Mouse (Mus musculus): ENCODE results near the gene Strap.
A peak's percentile ranks its signal among the peaks of the same experiment; 100 is the strongest.

Gene Strap

DNA sequence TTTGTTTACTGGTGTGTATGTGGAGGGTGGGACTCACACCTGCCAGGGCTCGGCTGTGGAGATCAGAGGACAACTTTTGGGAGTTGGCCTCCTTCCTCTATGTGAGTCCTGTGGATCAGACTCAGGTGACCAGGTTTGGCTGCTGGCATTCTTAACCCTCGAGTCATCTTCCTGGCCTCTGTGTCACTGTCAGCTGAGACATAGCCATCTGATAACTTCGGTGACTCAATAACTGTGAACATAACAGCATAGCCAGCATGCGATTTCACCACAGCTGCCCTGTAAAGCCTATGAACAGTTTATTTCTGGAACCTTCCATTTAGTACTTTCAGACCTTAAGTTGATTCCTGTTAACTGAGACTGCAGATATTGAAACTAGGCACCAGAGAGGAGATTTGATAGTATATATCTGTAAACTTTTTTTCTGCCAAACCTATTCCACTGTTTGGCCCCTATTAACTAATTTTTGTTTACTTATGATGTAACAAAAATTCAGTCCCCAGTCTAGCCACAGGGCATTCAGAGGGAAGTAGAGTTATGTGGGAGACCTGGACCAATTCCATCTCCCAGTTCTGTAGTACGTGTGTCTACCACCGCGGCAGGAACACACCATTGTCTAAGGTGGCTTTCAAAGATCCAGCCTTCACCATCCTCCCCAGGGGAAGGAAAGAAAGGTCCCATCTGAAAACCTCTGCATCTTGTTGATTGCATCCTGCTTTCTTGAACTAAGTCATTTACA is 49.2 kb downstream of the Strap start:
- no peak for DNase-seq

DNA sequence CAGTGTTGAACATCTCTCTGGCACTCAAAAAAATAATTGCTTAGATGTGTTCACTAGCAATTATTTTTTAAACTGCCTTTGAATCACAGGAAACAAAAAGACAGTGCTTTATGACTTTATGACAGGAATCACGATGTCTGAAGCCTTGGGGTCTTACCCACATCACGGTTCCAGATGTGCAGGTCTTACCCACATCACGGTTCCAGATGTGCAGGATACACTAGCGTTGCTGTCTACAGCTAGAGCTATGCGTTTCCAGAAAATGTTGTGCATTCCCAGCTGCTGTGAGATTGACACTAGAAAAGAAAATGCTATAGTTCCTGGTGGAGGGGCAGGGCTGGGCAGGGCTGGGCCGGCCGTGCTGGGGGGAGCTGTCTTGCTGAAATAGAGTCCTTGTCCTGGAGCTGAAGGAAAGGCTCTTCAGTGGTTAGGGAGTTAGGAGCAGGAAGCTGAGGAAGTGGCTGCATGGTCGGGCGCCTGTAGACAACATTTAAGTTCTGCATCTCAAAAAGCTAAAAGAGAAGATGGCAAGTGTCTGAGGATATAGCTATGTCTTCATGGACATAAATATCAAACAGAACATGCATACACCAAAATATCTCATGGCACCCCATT is 54.2 kb downstream of the Strap start:
- no peak for DNase-seq

DNA sequence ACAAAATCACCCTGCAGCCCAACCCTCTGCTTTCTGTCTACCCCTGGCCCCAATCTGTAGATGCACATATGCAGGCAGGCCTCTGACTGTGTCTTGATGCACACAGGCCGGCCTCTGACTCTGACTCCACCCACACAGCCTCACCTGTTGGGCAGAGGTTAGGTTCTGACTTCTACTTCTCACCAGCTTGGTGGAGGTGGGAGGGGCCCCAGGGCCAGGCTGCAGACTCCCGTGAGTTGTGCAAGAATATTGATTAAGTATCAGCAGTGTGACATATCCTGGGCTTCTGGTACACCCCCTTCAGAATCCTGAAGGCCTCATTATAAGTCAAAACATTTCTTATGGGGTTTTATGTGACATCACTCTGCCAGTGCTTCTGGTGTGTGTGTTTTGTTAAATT is 54.8 kb downstream of the Strap start:
- no peak for DNase-seq

DNA sequence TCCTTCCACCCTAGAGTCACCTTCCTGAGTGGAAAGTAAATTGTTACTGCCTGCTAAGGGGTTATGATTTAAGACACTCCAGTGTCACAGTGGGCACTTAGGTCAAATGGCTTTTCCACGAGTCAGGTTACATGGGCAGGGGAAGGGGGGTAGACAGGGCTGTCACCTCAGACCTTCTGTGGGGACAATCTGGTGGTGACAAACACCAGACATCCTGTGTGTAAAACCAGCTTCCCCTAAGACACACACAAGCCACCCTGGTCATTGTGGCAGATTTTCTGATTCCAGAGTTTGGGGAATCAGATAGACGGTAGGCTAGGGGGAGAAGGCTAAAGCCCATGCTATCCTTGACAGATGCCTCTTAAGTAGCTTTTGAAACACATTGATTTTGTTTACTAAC is 60.6 kb downstream of the Strap start:
- DNase-seq = no peak

DNA sequence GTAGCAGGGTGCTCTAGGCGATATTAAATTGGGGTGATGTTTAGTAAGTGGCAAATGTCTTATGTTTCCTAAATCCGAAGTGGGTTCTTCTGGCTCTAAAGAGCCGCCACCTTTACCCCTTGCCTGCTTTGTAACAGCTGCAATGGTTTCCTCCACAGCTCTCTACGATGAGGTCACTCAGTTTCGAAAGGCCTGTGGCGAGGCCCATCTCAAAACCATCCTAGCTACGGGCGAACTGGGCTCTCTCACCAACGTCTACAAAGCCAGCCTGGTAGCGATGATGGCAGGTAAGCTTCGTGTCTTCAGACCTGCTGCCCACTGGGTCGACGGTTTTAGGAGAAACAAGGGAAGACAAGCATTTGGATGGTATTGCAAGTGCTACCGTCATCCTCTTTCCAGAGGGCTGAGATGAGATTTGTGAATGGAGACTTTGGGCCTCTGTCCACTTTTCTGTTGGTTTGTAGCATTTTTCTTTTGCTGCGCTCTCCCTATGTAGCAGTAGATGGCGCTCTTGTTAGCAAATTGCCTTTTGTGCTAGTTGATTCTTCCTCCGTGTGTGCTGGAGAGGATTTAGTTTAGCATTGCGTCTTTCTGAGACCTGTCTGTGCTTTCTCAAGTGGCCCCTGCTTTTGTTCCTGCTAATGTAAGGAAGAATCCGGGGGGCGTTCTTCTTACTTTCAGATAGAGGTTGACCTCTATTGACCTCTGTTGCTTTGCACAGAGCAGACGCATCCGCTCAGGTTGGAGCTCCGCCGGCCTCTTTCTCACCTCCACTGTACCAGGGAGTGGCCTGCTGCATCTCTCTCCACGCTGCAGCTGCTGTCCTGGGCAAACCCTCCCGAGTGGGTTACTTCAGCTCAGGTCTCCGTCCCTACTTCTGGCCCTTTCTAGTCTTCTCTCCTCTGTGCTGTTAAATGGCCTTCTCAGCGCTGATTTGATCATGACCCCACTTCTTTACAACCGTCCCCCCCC is 62.0 kb downstream of the Strap start:
- DNase-seq = peak; percentile 21

DNA sequence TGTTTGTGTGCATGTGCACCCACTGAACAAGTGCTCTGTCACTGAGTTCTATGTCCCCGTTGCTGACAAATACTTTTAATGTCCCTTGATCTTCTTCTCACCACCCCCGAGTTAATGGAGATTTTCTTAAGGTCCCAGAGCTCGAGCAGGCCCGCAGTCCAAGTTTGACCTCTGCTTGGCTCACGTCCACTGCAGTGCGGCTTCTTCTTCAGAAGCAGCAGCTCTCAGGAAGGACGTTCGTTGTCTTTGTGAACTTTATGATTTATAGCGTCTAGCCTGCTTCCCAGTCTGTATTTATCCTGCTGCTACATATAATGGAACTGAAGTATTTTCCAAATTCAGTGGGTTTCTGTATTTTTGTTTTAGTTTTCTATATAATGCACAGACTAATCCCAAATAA is 64.4 kb downstream of the Strap start:
- peak; percentile 15 for DNase-seq

All from kidney, adult 9 months (tissue).